Mouse (Mus musculus) heart, postnatal 0 days (tissue): ENCODE measurements around the gene Ccdc51.

ENCODE experiments used
- CTCF ChIP-seq: IDR thresholded peaks from 2 replicates; pipeline ENCODE4 v1.5.1; 2016; ENCODE audit warnings: antibody characterized with exemption, control low read depth, low read depth
- EP300 ChIP-seq: IDR thresholded peaks from 2 replicates; pipeline ENCODE4 v1.6.1; 2016; ENCODE audit warnings: antibody characterized with exemption, low read depth

GRCm38 (mm10) chr9:109125043-109125442 lies 42.8 kb downstream of the Ccdc51 start:
- TF ChIP-seq EP300 (no peak), CTCF (no peak)
